Mouse (Mus musculus) embryonic facial prominence, embryonic 11.5 days (tissue): Measurements from ENCODE around the gene Ppp1r27. TPM values are rescaled to one million over a fixed set of nuclear protein-coding genes. Genes with fewer than 3 reads are reported as not detected.
A peak's percentile ranks its signal among the peaks of the same experiment; 100 is the strongest.

Experiments
- ATAC-seq: fragments of 200-750 bp; cut with Nextera tagmentation; replicated peaks from 2 replicates; pipeline ENCODE4 v1.8.0; 2017; ENCODE audit warnings: low read depth; ENCODE audit not compliant: insufficient number of reproducible peaks, low FRiP score, low TSS enrichment
- DNase-seq: peaks from one replicate; pipeline ENCODE4 v3.0.0-alpha.2; 2015; ENCODE audit warnings: low spot score
- H3K27ac ChIP-seq: fragments of 300-500 bp; sonication (generic); replicated peaks from 2 replicates; pipeline ENCODE4 v1.5.1; 2014; ENCODE audit warnings: mild to moderate bottlenecking, low read depth, low read length, control low read depth
- H3K27me3 ChIP-seq: fragments of 300-500 bp; sonication (generic); 2 replicates; pipeline ENCODE4 v1.6.1; 2014; ENCODE audit warnings: mild to moderate bottlenecking, low read length, moderate library complexity, mixed read lengths; ENCODE audit not compliant: control insufficient read depth, insufficient read depth
- H3K36me3 ChIP-seq: fragments of 300-500 bp; sonication (generic); replicated peaks from 2 replicates; pipeline ENCODE4 v1.6.1; 2014; ENCODE audit warnings: low read depth, mild to moderate bottlenecking, low read length, moderate library complexity, mixed read lengths; ENCODE audit not compliant: control insufficient read depth, insufficient read depth
- H3K4me1 ChIP-seq: fragments of 300-500 bp; sonication (generic); 2 replicates; pipeline ENCODE4 v1.6.1; 2014; ENCODE audit warnings: low read length, mixed read lengths; ENCODE audit not compliant: control insufficient read depth, insufficient read depth
- H3K4me2 ChIP-seq: fragments of 300-500 bp; sonication (generic); 2 replicates; pipeline ENCODE4 v1.6.1; 2014; ENCODE audit warnings: low read depth, mild to moderate bottlenecking, control low read depth, low read length, moderate library complexity
- H3K4me3 ChIP-seq: fragments of 300-500 bp; sonication (generic); 2 replicates; pipeline ENCODE4 v1.5.1; 2014; ENCODE audit warnings: low read depth, low read length, control low read depth
- H3K9ac ChIP-seq: fragments of 300-500 bp; sonication (generic); replicated peaks from 2 replicates; pipeline ENCODE4 v1.6.1; 2014; ENCODE audit warnings: mild to moderate bottlenecking, control low read depth, low read length
- H3K9me3 ChIP-seq: fragments of 300-500 bp; sonication (generic); replicated peaks from 2 replicates; pipeline ENCODE4 v1.6.1; 2016; ENCODE audit warnings: mild to moderate bottlenecking, low read length, inconsistent platforms, mixed read lengths; ENCODE audit not compliant: control insufficient read depth
- WGBS: fragments of 180-500 bp; shearing (Covaris S2); extraction: QIAGEN DNeasy Blood & Tissue Kit; methylation state at CpG from one replicate; pipeline ENCODE4 v1.1.7; 2014; 5-methylcytosine and 5-hydroxymethylcytosine counted together
- polyA plus RNA-seq: library from polyadenylated mRNA; unstranded; fragments of >200 nt; fragmentation: Nextera tagmentation; extraction: Ambion mirVana; gene quantifications from 2 replicates; pipeline ENCODE4 v1.2.1, GENCODE M21; 2014

Gene Ppp1r27
- polyA plus RNA-seq = not detected in 2 replicates

GRCm38 (mm10) chr11:120550810-120551440 is at the start of gene Ppp1r27:
Ppp1r27 (minus strand) TSS chr11:120551132.
- Histone ChIP-seq H3K9ac (peak within 1 kb of the TSS; percentile 96), H3K4me2 (peak within 1 kb of the TSS; percentile 87), H3K36me3 (no peaks in the 10 kb centered on the region), H3K27ac (peak within 1 kb of the TSS; percentile 83; the same call in 1 of the 2 replicates), H3K9me3 (no peaks in the 10 kb centered on the region), H3K4me1 (peaks cover 4% of the 10 kb centered on the region), H3K4me3 (peak within 1 kb of the TSS; percentile 98), H3K27me3 (no peaks in the 10 kb centered on the region)
- DNase-seq (no peak), ATAC-seq (no peak)
- WGBS = 93% methylated on average over 28 of the region's 28 CpGs

GRCm38 (mm10) chr11:120600716-120601115 is 49.8 kb upstream of the Ppp1r27 start:
- WGBS = 94% methylated on average over 3 of the region's 3 CpGs
- Histone ChIP-seq H3K9me3 (no peaks in the 10 kb centered on the region), H3K9ac (no peak overlapping the region), H3K27ac (no peak overlapping the region), H3K36me3 (no peaks in the 10 kb centered on the region; the same call in none of the 2 replicates), H3K4me2 (no peak overlapping the region), H3K4me1 (peaks cover 2% of the 10 kb centered on the region), H3K27me3 (no peaks in the 10 kb centered on the region), H3K4me3 (no peak overlapping the region)
- ATAC-seq (no peak), DNase-seq (no peak)

- H3K9ac ChIP-seq = peak overlapping the region; percentile 61
- H3K9me3 ChIP-seq = no peaks in the 10 kb centered on the region
- DNase-seq (no peak), ATAC-seq (no peak)
- WGBS = 50% methylated on average over 17 of the region's 17 CpGs
- H3K4me2 ChIP-seq = peak overlapping the region; percentile 94
- peaks cover 6% of the 10 kb centered on the region for H3K36me3 ChIP-seq
- H3K27me3 ChIP-seq = no peaks in the 10 kb centered on the region
- peak overlapping the region; percentile 38; the same call in 1 of the 2 replicates for H3K27ac ChIP-seq
- peak overlapping the region; percentile 99 for H3K4me3 ChIP-seq
- H3K4me1 ChIP-seq = peaks cover 2% of the 10 kb centered on the region
These were observed 48.1 kb upstream of the Ppp1r27 start for GRCm38 (mm10) chr11:120598990-120599549.

- Histone ChIP-seq H3K9me3 (no peaks in the 10 kb centered on the region), H3K4me1 (peaks cover 2% of the 10 kb centered on the region), H3K4me2 (peak within 1 kb of the TSS; percentile 94), H3K27ac (peak within 1 kb of the TSS; percentile 87), H3K9ac (peak within 1 kb of the TSS; percentile 99), H3K27me3 (no peaks in the 10 kb centered on the region), H3K4me3 (peak within 1 kb of the TSS; percentile 99), H3K36me3 (peaks cover 6% of the 10 kb centered on the region)
- DNase-seq (peak; percentile 98), ATAC-seq (peak; percentile 95)
- under 1% methylated on average over 83 of the region's 88 CpGs for WGBS
These were observed 47.5 kb upstream of the Ppp1r27 start, which contains the start of the genes Alyref and Anapc11 for GRCm38 (mm10) chr11:120598283-120598989. Alyref (minus strand) TSS chr11:120598365. Anapc11 (plus strand) TSS chr11:120598421.

GRCm38 (mm10) chr11:120597240-120598235 is 46.6 kb upstream of the Ppp1r27 start:
- peaks cover 2% of the 10 kb centered on the region for H3K4me1 ChIP-seq
- H3K27ac ChIP-seq = peak overlapping the region; percentile 87
- H3K27me3 ChIP-seq = no peaks in the 10 kb centered on the region
- ATAC-seq (peak; percentile 61), DNase-seq (no peak)
- peak overlapping the region; percentile 99 for H3K4me3 ChIP-seq
- no peaks in the 10 kb centered on the region for H3K9me3 ChIP-seq
- peak overlapping the region; percentile 94 for H3K4me2 ChIP-seq
- H3K36me3 ChIP-seq = peaks cover 6% of the 10 kb centered on the region
- WGBS = 6% methylated on average over 69 of the region's 99 CpGs
- H3K9ac ChIP-seq = peak overlapping the region; percentile 99

GRCm38 (mm10) chr11:120588531-120588930 is 37.6 kb upstream of the Ppp1r27 start:
- WGBS = 95% methylated on average over 6 of the region's 6 CpGs
- peaks cover 14% of the 10 kb centered on the region for H3K36me3 ChIP-seq

GRCm38 (mm10) chr11:120583937-120584336 is 33.0 kb upstream of the Ppp1r27 start:
- Histone ChIP-seq H3K36me3 (peaks cover 14% of the 10 kb centered on the region), H3K27me3 (no peaks in the 10 kb centered on the region)
- 93% methylated on average over 1 of the region's 1 CpGs for WGBS

More at GRCm38 (mm10) chr11:120588531-120588930, 37.6 kb upstream of the Ppp1r27 start:
- Histone ChIP-seq H3K4me3 (no peak overlapping the region), H3K4me2 (no peak overlapping the region), H3K27ac (no peak overlapping the region), H3K9me3 (peaks cover 3% of the 10 kb centered on the region), H3K4me1 (no peaks in the 10 kb centered on the region), H3K27me3 (no peaks in the 10 kb centered on the region), H3K9ac (no peak overlapping the region)
- ATAC-seq (no peak), DNase-seq (no peak)

More at GRCm38 (mm10) chr11:120583937-120584336, 33.0 kb upstream of the Ppp1r27 start:
- Histone ChIP-seq H3K9me3 (peaks cover 3% of the 10 kb centered on the region), H3K27ac (no peak overlapping the region), H3K4me3 (no peak overlapping the region), H3K9ac (no peak overlapping the region), H3K4me2 (no peak overlapping the region), H3K4me1 (peaks cover 13% of the 10 kb centered on the region)
- ATAC-seq (no peak), DNase-seq (no peak)
